Mouse (Mus musculus) embryonic fibroblast, embryonic 13.5 days (primary cell): ENCODE measurements around the gene Map3k12.

Source experiments
- CTCF ChIP-seq: IDR thresholded peaks from 2 replicates; pipeline ENCODE4 v1.5.1; 2011; ENCODE audit warnings: mild to moderate bottlenecking, control low read depth, low read length, moderate library complexity, borderline replicate concordance; ENCODE audit not compliant: insufficient read depth
- POLR2A ChIP-seq: IDR thresholded peaks from 2 replicates; pipeline ENCODE4 v1.6.1; 2011; ENCODE audit warnings: low read depth, mild to moderate bottlenecking, control low read depth, low read length, moderate library complexity

GRCm38 (mm10) chr15:102512010-102512409 lies 4.9 kb downstream of the Map3k12 start:
- no peak for TF ChIP-seq CTCF
- no peak for TF ChIP-seq POLR2A
